Mouse (Mus musculus): Measurements from ENCODE around the gene Gcnt4.

GRCm38 (mm10) chr13:96956466-96956865 lies 32.0 kb downstream of the Gcnt4 start:
- TF ChIP-seq EP300 (IDR thresholded peaks at IDR 0.05; ENCODE audit: insufficient read depth, low read depth, low read length) (no peak), CTCF (IDR thresholded peaks at IDR 0.05; ENCODE audit: low read depth, low read length) (no peak)

All from ES-Bruce4 (cell line).